Mouse (Mus musculus) Patski (cell line): Measurements from ENCODE around the gene Gfy. TPM values are rescaled to one million over a fixed set of nuclear protein-coding genes. Genes with fewer than 3 reads are reported as not detected.

Experiments used
- ATAC-seq: fragments of 100-300 bp; one replicate; pipeline ENCODE4 v1.8.0; 2021
- CTCF ChIA-PET: fragments of 350-600 bp; sonication (Branson Sonifier 250); formaldehyde crosslinking; loops from one replicate; lab custom pipeline; 2022; ENCODE audit warnings: inconsistent platforms; lab: Charles Lee
- POLR2A ChIA-PET: fragments of 350-600 bp; sonication (Branson Sonifier 250); formaldehyde crosslinking; loops from one replicate; lab custom pipeline; 2022; ENCODE audit warnings: antibody characterized with exemption, inconsistent platforms; lab: Charles Lee
- DNase-seq: peaks from one replicate; pipeline ENCODE4 v3.0.0-alpha.2; 2011; ENCODE audit warnings: low read depth, low spot score
- H3K27me3 ChIP-seq: fragments of 371-371 bp; one replicate; pipeline ENCODE4 v1.5.1; 2021
- CTCF ChIP-seq: fragments of 100-300 bp; IDR thresholded peaks from one replicate; pipeline ENCODE4 v1.5.1; 2021
- in situ Hi-C: fragments of 300-500 bp; cut with MboI; formaldehyde crosslinking; loops from 3 replicates; pipeline ENCODE4 v1.11.1; 2018; ENCODE audit warnings: low pct_unique_long_range_greater_than_20kb, mixed read lengths
- polyA plus RNA-seq: library from polyadenylated mRNA; unstranded; gene quantifications from one replicate; pipeline ENCODE4 v1.2.3, GENCODE M21; 2021

Gfy gene
- polyA plus RNA-seq, 1 experiment from 2014 or later: not detected

DNA sequence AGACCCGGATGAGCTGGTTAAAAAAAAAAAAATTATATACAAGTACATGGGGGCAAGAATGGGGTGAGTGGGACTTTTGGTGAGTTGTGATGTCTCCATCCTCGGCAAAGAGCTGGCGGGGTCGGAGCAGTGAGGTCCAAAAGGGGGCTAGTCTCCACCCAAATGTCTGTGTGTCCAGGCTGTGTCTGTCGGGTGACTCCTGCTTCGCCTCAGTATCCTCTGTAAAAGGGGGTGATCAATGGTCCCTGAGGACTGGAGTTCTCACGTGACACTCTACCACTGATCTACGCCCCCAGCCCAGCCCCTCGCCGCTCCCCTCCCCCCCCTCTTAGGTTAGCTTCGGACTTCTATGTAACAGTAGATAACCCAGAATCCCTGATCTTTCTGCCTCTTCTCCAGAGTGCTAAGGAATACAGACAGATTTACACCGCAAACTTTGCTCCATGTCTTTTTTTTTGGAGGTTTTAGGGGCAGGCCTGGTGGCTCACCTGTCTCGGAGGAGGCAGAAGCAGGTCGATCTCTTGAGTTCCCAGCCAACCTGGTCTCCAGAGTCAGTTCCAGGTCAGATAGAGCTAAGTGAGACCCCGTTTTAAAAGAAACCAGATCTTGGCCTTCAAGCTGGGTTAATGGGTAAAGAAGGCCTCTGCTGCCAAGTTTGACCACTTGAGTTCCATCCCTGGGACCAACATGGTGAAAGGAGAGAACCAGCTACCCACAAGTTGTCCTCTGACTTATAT, 49.4 kb downstream of the Gfy start:
- TF ChIP-seq CTCF: no peak
- in situ Hi-C loops: no loop called here
- H3K27me3 ChIP-seq: no peaks in the 10 kb centered on the region
- ATAC-seq (no peak), DNase-seq (no peak)
- ChIA-PET CTCF (interaction anchor here (0.7 to 1.6 kb wide), 2 partner anchors 45 to 163 kb away, joined by 3 read pairs; no protein-coding TSS in a partner anchor), POLR2A (interaction anchor here (0.6 kb wide), 1 partner anchor 28 kb away, joined by 4 read pairs; no protein-coding TSS in a partner anchor)

DNA sequence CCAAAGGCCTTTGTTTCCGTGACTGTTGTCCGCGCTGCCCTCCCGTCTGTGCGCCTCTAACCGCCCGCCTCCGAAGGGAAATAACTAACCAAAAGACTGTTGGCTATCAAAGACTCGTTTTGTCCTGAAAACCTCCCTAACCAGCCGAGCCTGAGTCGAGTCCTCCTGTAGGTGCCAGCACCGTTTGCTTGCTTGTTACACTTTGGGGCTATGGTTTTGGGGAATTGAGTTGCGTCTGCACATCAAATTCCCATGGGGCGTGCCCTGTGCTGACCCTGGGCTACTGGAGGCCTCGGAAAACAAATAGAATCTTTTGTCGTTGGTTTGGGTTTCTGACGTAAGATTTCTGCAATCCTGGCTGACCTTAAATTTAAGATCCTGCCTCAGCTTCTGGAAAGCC, 50.1 kb downstream of the Gfy start:
- DNase-seq (no peak), ATAC-seq (no peak)
- CTCF ChIA-PET: interaction anchor here (1.6 kb wide), 1 partner anchor 45 kb away, joined by 3 read pairs; no protein-coding TSS in a partner anchor
- no peak for TF ChIP-seq CTCF
- in situ Hi-C loops: no loop called here
- no peaks in the 10 kb centered on the region for H3K27me3 ChIP-seq
- POLR2A ChIA-PET: no interaction called here

DNA sequence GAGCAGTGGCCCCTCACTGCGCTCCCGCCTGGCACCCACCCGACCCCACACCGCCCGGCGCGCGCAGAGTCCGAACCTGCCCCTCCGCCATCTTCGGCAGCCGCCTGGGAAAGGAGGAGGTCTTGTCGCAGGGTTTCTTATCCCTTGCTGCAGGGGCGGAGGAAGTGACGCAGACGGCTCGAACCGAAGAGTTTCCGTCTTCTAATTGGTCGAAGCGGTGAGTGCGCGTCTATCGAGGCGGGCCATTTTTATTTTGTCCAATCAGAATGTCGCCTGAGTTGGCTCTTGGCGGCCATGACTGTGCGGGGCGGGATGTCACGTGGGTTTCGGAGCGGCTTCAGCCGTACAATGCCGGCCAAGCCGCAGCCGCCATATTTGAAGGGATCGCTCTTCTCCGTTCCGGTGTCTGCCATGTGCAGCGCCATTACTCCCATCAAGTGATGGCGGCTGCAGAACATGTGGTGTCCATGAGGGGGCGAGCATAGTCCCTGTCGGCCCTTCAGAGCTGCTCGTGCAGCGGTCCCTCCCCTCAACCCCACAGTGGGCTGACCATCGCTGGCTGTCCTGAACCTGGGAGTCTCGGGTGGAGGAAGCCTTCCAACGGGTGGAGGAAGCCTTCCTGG, 50.6 kb downstream of the Gfy start, which contains the start of gene Rpl13a:
TSS of gene Rpl13a (minus strand) at position 138 of the 623 bp plus-strand sequence.
- in situ Hi-C loops: no loop called here
- CTCF ChIA-PET: interaction anchor here (1.6 kb wide), 1 partner anchor 44 kb away, joined by 3 read pairs; no protein-coding TSS in a partner anchor
- no peak for TF ChIP-seq CTCF
- POLR2A ChIA-PET: no interaction called here
- peak; percentile 95 for DNase-seq
- ATAC-seq: peak; percentile 77
- H3K27me3 ChIP-seq: no peaks in the 10 kb centered on the region

DNA sequence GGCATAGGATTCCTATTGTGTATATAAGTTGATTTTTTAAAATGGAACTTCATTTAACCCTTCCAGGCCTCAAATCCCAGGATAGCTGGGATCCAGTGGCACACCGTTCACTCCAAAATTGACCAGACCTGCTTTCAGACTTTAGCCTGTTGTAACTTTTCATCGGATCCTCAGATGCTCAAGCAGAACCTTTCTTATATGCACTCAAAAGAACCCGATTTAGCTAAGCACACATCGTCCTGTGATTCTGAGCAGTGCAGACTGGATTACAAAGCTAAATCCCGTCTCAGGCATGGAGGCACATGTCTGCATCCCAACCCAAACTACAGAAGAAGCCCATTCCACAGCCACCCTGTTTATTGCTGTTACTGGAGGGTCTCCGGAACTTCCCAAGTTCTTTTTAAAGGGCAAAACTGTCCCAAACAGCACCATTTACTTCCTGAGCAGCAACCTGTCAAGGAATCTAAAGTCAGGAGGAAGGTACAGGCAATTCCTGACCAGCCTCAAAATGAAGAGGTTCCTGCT, 51.6 kb downstream of the Gfy start:
- POLR2A ChIA-PET: interaction anchor here (0.6 kb wide), 2 partner anchors 22 to 39 kb away, joined by 3 to 4 read pairs; no protein-coding TSS in a partner anchor

GRCm38 (mm10) chr7:45126844-45127699, 52.3 kb downstream of the Gfy start:
- POLR2A ChIA-PET: interaction anchor here (0.6 kb wide), 2 partner anchors 23 to 39 kb away, joined by 3 to 4 read pairs; no protein-coding TSS in a partner anchor

More for the DNA sequence above, 51.6 kb downstream of the Gfy start:
- TF ChIP-seq CTCF: no peak
- ATAC-seq: no peak
- in situ Hi-C loops: no loop called here
- CTCF ChIA-PET: interaction anchor here (1.0 to 1.3 kb wide), 3 partner anchors 10 to 59 kb away, joined by 3 read pairs; partner anchors contain the start of gene Aldh16a1
- no peak for DNase-seq
- H3K27me3 ChIP-seq: no peaks in the 10 kb centered on the region

More at GRCm38 (mm10) chr7:45126844-45127699, 52.3 kb downstream of the Gfy start:
- CTCF ChIA-PET: interaction anchor here (1.0 to 1.3 kb wide), 3 partner anchors 9 to 58 kb away, joined by 3 read pairs; partner anchors contain the start of gene Aldh16a1
- no peaks in the 10 kb centered on the region for H3K27me3 ChIP-seq
- TF ChIP-seq CTCF: no peak
- DNase-seq (no peak), ATAC-seq (no peak)
- in situ Hi-C loops: no loop called here

Other genes with a start within 250 kb of the Gfy start
- gene Tsks, start 236.4 kb downstream of the Gfy start, polyA plus RNA-seq: 0.06 TPM
- gene Cpt1c, start 204.7 kb downstream of the Gfy start, polyA plus RNA-seq: 22.1 TPM
- 514 TPM for gene Prmt1, start 193.0 kb downstream of the Gfy start, polyA plus RNA-seq
- gene Irf3, start 181.9 kb downstream of the Gfy start, polyA plus RNA-seq: 108 TPM
- 19.9 TPM for gene Bcl2l12, start 180.9 kb downstream of the Gfy start, polyA plus RNA-seq
- 80.3 TPM for gene Scaf1, start 163.2 kb downstream of the Gfy start, polyA plus RNA-seq
- gene Rras, start 161.6 kb downstream of the Gfy start, polyA plus RNA-seq: 78.9 TPM
- 35.8 TPM for gene Prr12, start 126.7 kb downstream of the Gfy start, polyA plus RNA-seq
- 77.4 TPM for gene Nosip, start 117.1 kb downstream of the Gfy start, polyA plus RNA-seq
- gene Prrg2, start 116.9 kb downstream of the Gfy start, polyA plus RNA-seq: 38.6 TPM
- gene Rcn3, start 87.3 kb downstream of the Gfy start, polyA plus RNA-seq: 21.7 TPM
- gene Fcgrt, start 75.7 kb downstream of the Gfy start, polyA plus RNA-seq: 22.2 TPM
- gene Rps11, start 55.1 kb downstream of the Gfy start, polyA plus RNA-seq: 920 TPM
- 1,333 TPM for gene Rpl13a, start 50.8 kb downstream of the Gfy start, polyA plus RNA-seq
- not detected for gene Gm45713, start 43.3 kb downstream of the Gfy start, polyA plus RNA-seq
- gene Flt3l, start 43.1 kb downstream of the Gfy start, polyA plus RNA-seq: 7.3 TPM
- 68.2 TPM for gene Pih1d1, start 25.3 kb downstream of the Gfy start, polyA plus RNA-seq
- gene Aldh16a1, start 25.0 kb downstream of the Gfy start, polyA plus RNA-seq: 48.9 TPM
- 0.19 TPM for gene Slc17a7, start 15.6 kb downstream of the Gfy start, polyA plus RNA-seq
- gene Pth2, start 1.4 kb upstream of the Gfy start, polyA plus RNA-seq: not detected
- gene Ccdc155, start 25.3 kb upstream of the Gfy start, polyA plus RNA-seq: 0.03 TPM
- not detected for gene Dkkl1, start 32.6 kb upstream of the Gfy start, polyA plus RNA-seq
- gene Tead2, start 36.2 kb upstream of the Gfy start, polyA plus RNA-seq: 94.7 TPM
- 0.81 TPM for gene Cd37, start 59.5 kb upstream of the Gfy start, polyA plus RNA-seq
- gene Slc6a16, start 61.5 kb upstream of the Gfy start, polyA plus RNA-seq: not detected
- gene Slc6a21, start 97.9 kb upstream of the Gfy start, polyA plus RNA-seq: not detected
- 15.0 TPM for gene Trpm4, start 154.2 kb upstream of the Gfy start, polyA plus RNA-seq
- 0.06 TPM for gene Hrc, start 155.7 kb upstream of the Gfy start, polyA plus RNA-seq
- 4.1 TPM for gene Ppfia3, start 187.4 kb upstream of the Gfy start, polyA plus RNA-seq
- 4.7 TPM for gene Lin7b, start 191.0 kb upstream of the Gfy start, polyA plus RNA-seq
- 328 TPM for gene Snrnp70, start 216.2 kb upstream of the Gfy start, polyA plus RNA-seq
- gene Kcna7, start 226.1 kb upstream of the Gfy start, polyA plus RNA-seq: 0.27 TPM
- gene Ntf5, start 234.1 kb upstream of the Gfy start, polyA plus RNA-seq: 3.0 TPM
- gene Lhb, start 241.3 kb upstream of the Gfy start, polyA plus RNA-seq: 0.14 TPM